Comparison of ENCODE assay signal across 24 mouse cellular contexts in genomic region chr7:100499465-100499864, GRCm38 (mm10). TPM values are rescaled to one million over a fixed set of nuclear protein-coding genes. Genes with fewer than 3 reads are reported as not detected.
"Had no signal": no experiment of that assay in that cellular context is flagged by ENCODE, and none has a peak within 500 bp of the region (broad histone marks: within the 10 kb centered on the region; RNA-seq: fewer than 3 reads in every experiment).

No protein-coding gene starts in this region.

- H3K27me3 ChIP-seq: kidney, embryonic 15.5 days; limb, embryonic 13.5 days; midbrain, embryonic 15.5 days; neural tube, embryonic 13.5 days had no signal

- H3K4me2 ChIP-seq: kidney, embryonic 15.5 days; limb, embryonic 13.5 days; lung, embryonic 14.5 days; midbrain, embryonic 12.5 days; midbrain, embryonic 15.5 days; neural tube, embryonic 13.5 days had no signal

- H3K27ac ChIP-seq: kidney, embryonic 15.5 days; layer of hippocampus, adult 2 months; limb, embryonic 13.5 days; macrophage; midbrain, embryonic 12.5 days; midbrain, embryonic 15.5 days; neural tube, embryonic 13.5 days had no signal

- H3K9me3 ChIP-seq: kidney, embryonic 15.5 days; limb, embryonic 10.5 days; limb, embryonic 13.5 days; midbrain, embryonic 12.5 days; midbrain, embryonic 15.5 days; neural tube, embryonic 13.5 days had no signal

- ATAC-seq: lung, postnatal 0 days; midbrain, embryonic 15.5 days had no signal

- DNase-seq: kidney, adult 11 months; kidney, adult 8-10 months; kidney, postnatal 14 days; kidney, postnatal 4 days; layer of hippocampus, adult 9-11 months; lung, embryonic 14.5 days; retina, postnatal 1 day; right cerebral cortex, postnatal 25 days; spleen, adult 18-20 months; thymus, adult 18-20 months; thymus, postnatal 36 days had no signal

- H3K9ac ChIP-seq: kidney, embryonic 15.5 days; limb, embryonic 13.5 days; lung, embryonic 14.5 days; midbrain, embryonic 12.5 days; midbrain, embryonic 15.5 days; neural tube, embryonic 13.5 days had no signal

- H3K36me3 ChIP-seq: midbrain, embryonic 15.5 days had no signal

- H3K4me3 ChIP-seq: kidney, embryonic 15.5 days; layer of hippocampus, adult 2 months; limb, embryonic 10.5 days; limb, embryonic 13.5 days; midbrain, embryonic 12.5 days; midbrain, embryonic 15.5 days; myocyte; neural tube, embryonic 13.5 days had no signal

RNA-seq across cellular contexts. Expression of gene Ucp3, which starts 26.7 kb away (rescaled TPM):
- total RNA-seq: liver, adult 2 months; monocyte, adult 5-6 weeks; neutrophil, adult 5-6 weeks had no signal
- polyA plus RNA-seq: limb, embryonic 10.5 days; liver, adult 2 months; lung, embryonic 14.5 days; macrophage; midbrain, embryonic 12.5 days; midbrain, embryonic 15.5 days; neural tube, embryonic 13.5 days had no signal
